Mouse (Mus musculus): ENCODE results near the gene Fut7.
"Not testable (repeated sequence)": the region's sequence is repeated elsewhere in the genome, so short reads cannot be mapped to it uniquely, and the experiment has no call there.

The Fut7 gene

DNA sequence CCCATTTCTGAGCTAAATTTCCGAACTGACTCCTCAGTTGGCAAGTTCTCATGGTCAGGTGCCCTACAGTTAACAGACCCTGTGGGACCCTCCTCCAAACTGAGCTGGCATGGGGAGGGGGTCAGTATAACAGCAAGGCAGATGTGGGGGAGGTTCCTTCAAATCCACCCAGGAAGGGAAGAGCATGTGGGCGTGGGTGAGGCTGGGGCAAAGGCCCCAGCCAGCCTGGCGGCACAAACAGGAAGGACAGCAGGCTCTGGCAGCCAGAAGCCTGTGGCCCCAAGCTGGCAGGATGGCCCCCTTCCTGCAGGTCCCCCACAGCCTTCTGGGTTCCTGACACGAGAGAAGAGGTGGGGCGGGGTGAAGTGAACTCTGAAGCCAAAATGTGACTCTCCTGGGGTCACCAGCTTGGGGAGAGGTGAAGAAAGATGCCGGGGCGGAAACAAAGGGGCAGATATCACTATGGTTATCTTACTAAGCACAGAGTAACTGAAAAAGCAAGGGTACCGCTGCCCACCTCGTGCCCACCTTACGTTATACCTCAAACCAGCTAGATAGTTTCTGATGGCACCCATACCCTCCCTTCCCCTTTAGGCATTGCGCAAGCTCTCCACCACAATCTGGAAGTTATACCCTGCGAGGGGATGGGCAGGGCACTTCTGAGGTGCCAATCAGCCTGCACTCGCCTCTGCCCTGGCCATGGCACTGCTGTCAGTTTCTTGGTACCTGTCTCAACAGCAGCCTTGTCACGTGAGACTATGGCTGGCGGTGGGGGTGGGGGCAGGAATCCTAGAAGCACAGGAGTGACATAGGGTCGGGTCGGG is at the start of gene Fut7:
Fut7 (plus strand) TSS at position 681 of the 824 bp plus-strand sequence.
- peak; percentile 51 to 52 for DNase-seq

DNA sequence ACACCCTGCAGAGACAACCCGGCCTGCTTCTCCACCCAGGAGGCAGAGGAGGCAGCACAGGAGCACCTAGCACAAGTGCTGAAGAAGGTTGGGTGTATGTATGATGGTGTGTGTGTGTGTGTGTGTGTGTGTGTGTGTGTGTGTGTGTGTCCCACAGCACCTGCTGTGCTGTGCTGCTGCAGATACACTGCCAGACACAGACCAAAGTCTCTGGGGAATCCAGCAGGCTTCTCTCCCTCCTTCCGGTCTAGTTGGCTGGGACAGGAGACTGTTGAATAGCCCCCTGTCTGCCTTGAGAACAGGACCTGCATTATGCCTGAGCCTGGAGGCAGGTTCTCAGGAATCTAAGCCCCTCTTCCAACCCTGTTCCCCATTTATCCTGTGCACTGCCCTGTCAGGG is 49.6 kb upstream of the Fut7 start:
- DNase-seq = no peak

DNA sequence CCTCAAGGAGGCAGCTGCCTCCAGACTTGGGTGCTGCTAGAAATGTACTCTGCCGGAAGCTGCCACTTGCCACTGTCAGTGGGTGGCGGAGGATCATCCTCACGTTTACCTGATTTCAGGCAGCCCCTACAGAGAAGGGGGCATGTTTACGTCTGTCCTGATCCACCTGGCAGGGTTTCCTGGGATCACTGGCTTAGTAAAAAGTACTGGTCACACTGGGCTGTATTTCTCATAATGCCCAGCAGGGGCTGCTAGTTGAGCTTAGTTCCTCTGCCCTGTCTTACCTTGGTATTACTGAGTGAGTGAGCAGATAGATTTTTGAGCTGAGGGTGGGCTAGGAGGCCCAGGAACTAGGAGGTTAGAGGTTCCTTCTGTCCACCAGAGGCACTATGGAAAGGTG is 46.5 kb upstream of the Fut7 start:
- peak in 1 of 2 experiments; percentile 24 for DNase-seq

DNA sequence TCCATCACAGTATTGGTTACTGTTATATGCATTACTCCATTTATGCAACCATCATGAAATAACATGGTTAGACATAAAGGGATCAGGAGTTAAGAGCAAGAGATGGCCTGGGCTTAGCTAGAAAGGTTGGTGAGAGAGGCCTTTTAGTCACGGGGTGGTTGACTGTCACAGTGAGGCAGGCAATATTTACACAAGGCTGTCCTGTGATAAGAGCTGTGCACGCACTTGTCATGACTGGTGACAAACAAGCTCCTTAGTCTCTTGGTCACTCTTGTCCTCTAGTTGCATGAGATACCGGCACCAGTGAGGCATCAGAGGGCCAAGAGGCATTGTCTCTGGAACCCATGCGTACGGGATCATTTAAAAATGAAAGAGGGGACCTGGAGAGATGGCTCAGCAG is 38.6 kb upstream of the Fut7 start:
- no peak for DNase-seq

DNA sequence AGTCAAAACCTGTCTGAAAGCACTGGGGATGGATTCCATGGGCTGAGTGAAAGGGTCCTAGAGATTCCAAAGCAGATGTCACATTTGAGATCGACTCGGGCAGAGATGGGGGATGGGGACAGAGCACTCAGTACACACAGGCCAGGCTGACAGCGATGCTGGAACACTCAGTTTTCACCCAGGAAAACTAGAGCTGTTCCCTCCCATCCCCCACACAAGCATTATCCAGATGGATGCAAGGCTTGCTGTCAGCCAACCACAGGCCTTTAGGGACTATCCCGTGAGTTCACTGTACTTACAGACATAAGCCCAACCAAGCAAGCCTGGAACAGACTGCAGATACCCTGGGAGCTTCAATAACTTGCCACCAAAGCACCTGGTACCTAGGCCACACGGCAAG is 31.8 kb upstream of the Fut7 start:
- DNase-seq = no peak

DNA sequence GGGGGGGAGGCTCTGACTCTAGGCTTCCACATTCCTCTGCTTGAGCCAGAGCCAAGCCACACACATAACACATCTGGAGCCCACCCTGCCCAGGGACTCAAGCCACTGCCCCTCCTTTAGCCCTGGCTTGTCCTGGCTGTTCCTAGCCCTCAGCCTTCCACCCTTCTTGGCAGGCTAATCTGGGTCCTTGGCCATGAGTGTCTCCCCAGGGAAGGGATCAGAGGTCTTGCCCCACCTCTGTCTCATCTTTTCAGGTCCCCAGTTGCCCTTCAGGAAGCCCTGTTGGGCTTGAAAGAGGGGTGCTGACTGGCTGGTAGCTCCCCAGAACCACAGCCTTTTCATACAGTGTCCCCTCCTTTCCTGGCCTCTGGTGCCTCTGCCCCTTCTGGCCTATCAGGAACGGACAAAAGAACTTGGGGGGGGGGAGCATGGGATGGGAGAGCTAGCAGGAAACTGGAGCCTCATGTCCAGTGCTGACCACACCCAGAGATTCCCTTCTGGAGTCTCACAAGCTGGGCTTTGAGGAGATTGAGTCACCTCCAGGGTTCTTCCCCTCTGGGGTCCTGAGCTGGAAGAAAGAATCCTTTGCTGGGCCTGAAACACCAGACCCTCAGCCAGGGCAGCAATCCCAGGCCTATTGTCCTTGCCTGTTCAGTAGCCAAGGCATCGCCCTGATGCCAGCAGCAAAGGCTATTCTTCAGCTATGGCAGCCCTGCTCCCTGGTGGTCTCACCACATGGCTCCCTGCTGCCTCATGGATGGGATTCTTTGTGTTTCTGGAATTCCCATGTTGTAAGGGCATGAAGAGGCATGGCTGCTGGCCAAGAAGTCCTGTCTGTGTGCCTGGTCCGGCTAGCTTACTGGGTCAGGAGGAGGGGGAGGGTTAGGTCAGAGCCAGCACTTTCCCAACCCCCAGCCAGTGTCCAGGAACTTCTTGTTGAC is 28.5 kb upstream of the Fut7 start:
- DNase-seq = no peak

DNA sequence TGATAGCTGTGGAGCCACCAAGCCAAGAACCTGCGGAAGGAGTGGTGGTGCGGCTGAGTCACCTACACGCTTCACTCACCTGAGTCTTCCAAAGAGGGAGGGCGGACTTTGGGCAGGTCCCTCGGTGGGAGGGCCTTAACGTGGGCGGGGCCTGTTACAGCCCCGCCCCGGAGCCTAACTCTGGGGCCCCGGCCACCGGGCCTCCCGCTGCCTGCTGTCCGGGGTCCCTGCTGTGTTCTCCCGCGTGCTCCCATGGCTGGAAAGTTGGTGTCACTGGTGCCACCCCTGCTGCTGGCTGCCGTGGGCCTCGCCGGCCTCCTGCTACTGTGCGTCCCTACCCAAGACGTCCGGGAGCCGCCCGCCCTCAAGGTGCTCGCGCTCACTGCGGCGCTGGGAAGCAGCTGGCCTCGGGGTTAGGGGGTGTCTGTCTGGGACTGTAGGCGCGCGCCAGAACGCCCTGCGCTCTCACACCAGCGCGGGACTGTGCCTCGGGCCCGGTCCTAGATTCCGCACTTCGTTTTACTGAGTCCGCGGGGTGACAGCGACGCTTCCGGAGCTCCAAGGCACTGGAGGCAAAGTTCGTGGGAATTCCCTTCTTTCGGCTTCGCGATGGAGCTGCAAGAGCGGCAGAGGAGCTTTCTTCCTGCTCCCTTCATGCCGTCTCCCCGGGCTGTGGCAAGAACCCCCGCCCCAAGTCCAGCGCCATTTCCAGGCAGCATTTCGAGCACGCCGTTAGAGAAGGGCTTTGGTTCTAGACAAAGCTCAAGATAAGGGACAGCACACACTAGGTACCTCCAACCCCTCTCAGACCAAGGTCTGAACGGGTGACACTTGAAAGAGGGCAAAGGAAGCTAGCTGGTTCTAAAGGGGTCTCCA is 27.1 kb upstream of the Fut7 start, which contains the start of gene Entpd2:
Entpd2 (plus strand) TSS at position 154 of the 876 bp plus-strand sequence.
- DNase-seq = peak; percentile 44 to 60

DNA sequence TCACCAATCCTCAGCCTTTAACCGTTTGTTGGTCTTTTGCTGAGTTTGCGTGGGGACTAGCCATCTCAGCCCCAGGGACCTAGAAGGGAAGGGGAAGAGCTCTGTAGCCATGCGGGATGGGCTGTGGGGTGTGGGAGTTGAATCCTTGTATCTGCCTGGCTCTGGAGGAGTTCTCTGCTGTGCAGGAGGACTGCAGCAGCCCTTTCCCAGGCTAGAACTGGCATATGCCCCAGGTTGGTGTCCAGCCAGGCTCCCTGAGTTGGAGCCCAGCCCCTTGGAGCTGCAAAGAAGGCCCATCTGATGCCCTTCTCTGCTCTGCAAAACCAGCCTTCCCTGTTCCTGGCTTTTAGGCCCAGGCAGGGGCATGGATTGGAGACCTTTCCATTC is 26.5 kb upstream of the Fut7 start:
- no peak for DNase-seq

DNA sequence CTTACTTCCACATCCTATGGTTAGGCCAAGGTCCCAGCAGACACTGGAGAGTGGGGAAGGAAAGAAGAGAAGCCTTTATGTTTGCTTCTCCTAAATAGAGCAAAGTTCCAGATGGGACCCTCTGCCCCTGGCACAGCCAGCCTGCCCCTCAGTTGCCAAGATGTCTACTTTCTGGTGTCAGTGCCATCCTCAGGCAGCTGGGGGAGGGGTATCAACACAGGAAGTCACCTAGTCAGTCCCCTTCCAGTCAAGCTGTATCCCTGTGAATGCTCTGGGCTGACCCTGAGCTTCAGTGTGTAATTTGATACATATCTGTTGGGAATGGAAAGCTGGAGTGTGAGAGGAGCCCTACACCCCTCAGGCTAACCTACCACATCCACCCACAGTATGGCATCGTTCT is 26.1 kb upstream of the Fut7 start:
- no peak for DNase-seq

DNA sequence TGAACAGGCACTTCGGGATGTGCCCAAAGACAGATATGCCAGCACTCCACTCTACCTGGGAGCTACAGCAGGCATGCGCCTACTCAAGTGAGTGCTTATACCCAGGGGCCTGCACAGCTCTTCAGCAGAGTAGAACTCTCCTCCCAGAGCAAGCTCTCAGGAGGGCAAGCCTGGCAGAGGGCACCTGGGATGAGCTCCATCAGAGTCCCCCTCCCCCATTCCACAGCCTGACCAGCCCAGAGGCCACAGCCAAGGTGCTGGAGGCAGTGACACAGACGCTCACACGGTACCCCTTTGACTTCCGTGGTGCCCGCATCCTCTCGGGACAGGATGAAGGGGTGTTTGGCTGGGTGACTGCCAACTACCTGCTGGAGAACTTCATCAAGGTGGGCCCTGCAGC is 25.0 kb upstream of the Fut7 start:
- DNase-seq = no peak

DNA sequence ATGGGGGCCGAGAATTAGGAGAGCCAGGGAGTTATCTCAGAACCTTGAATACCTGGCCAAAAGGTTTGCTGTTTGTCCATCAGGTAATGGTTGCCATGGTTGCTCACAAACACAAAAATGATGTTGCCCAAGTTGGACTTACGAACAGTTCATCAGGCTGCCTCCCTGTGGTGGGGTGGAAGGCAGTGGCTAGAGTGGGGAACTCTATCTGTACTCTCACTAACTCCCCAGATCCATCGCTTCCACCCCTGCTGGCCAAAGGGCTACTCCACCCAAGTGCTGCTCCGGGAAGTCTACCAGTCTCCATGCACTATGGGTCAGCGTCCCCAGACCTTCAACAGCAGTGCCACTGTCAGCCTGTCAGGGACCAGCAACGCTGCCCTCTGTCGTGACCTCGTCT is 24.0 kb upstream of the Fut7 start, which contains the start of gene Npdc1:
Npdc1 (plus strand) TSS at position 301 of the 400 bp plus-strand sequence.
- no peak for DNase-seq

DNA sequence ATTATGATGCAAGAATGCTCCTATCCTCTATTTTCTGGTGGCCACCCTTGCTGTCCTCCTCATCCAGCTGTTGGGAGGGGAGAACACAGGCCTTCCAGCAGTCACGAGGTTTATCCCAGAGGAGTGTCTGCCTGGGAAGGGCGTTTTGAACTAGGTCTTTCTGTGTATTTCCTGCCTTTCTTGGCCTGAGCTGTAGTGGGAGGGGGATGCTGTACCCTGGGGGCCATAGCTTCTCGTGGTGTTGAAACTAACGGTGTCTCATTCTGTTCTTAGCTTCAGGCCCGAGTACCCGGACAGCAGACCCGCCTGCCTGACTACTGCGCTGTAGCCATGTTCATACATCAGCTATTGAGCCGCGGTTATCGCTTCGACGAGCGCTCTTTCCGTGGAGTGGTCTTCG is 22.8 kb upstream of the Fut7 start:
- peak in 1 of 2 experiments; percentile 17 for DNase-seq

DNA sequence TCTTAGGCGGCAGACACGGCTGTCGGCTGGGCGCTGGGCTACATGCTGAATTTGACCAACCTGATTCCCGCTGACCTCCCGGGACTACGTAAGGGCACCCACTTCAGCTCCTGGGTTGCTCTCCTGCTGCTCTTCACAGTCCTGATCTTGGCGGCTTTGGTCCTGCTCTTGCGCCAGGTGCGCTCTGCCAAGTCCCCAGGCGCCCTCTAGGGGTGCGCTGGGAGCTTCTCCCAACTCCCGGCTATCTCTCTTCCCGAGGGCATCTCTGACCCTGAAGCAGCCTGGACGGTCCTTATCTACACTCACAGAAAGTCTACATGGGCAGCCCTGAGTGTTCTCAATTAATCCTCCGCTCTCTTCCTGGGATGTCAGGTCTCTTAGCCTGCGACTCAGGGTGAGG is 22.3 kb upstream of the Fut7 start:
- peak; percentile 65 to 75 for DNase-seq

DNA sequence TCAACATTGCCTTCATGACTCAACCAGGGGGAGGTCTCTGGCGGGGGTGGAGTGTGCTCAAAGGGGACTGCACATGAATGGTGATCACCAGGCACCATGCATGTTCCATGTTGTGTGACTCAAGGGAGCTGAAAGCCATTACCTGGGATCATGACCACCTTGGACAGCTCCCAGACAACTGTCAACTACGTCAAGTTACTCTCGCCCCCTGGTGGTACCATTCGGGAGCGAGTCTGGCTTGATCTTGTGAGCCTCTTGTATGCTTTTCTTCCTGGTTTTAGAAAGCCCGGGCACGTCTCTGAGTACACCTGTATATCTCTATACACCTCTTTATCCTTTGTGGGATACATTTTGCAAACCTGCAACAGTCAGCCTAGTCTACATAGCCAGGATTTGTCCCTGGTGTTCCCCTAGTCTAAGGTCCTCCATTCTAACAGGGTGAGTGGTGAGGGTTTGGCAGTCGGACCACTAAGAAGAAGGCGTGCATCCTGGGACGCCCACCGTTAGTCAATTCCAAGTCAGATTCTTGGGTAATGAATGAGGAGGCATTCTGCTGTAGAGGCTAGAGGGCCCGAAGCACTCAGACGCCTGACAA is 20.6 kb upstream of the Fut7 start:
- DNase-seq = peak; percentile 73 to 82

DNA sequence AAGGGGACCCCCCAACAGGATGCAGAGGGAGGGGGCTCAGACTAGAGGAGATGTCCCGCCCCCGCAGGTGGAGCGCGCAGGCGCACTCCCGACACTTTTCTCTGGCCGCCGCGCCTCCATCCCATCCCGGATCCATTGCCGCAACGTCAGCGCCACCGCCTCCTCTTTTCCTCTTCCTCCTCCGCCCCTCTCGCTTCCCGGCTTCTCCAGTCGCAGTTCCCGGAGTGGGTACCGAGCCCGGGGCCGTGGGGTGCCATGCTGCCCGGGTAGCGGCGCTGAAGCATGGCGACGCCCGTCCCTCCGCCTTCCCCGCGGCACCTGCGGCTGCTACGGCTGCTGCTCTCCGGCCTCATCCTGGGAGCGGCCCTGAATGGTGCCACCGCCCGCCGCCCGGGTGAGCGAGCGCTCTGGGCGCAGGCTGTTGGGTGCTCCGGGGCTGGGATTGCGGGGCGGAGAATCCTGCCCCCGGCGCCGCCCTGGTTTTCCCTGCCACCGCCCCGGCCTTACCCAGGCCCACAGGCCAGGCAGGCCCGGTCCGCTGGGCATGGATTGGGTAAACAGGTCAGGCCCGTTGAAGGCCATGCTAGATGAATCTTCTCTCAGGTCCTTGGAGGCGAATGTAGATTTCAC is 20.0 kb upstream of the Fut7 start:
- DNase-seq = peak; percentile 84 to 85

DNA sequence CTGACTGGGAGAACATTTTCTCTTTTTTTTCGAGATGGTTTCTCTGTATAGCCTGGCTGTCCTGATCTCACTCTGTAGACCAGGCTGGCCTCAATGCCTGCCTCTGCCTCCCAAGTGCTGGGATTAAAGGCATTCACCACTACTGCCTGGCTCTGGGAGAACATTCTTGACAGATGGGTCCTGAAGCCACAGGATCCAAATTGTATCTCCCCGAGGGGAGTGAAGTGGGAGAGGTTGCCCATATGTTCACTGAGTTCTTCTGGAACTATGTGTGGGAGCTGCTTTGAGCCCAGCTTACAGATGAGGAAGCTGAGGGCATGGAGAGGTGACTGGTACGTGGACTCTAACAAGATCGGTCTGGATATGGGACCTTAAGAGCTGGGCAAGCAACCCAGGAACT is 19.1 kb upstream of the Fut7 start:
- DNase-seq = no peak

DNA sequence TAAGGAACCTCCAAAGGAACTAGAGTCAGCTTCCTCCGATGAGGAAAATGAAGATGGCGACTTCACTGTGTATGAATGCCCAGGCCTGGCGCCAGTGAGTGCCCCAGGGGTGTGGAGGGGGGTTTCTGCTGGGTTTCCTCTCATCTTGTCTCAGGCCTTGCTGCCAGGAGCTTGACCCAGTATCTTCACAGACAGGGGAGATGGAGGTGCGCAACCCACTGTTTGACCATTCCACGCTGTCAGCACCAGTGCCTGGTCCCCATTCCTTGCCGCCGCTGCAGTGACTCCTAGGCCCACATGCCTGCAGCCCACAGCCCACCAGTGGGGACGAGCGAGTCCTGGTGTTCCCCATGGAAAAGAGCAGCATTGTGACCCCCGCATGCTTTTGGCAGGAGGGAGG is 14.2 kb upstream of the Fut7 start:
- no peak for DNase-seq

DNA sequence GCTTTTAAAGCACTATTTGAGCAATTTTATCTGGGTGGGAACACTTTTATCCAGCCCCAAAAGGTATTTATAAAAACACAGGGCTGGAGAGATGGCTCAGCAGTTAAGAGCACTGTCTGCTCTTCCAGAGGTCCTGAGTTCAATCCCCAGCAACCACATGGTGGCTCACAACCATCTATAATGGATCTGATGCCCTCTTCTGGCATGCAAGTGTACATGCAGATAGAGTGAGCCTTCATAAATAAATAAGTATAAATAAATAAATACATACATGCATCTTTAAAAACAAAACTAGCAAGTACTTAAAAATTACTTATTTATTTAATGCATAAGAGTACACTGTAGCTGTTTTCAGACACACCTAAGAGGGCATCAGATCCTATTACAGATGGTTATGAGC is 9.6 kb upstream of the Fut7 start:
- DNase-seq = not testable (repeated sequence)

DNA sequence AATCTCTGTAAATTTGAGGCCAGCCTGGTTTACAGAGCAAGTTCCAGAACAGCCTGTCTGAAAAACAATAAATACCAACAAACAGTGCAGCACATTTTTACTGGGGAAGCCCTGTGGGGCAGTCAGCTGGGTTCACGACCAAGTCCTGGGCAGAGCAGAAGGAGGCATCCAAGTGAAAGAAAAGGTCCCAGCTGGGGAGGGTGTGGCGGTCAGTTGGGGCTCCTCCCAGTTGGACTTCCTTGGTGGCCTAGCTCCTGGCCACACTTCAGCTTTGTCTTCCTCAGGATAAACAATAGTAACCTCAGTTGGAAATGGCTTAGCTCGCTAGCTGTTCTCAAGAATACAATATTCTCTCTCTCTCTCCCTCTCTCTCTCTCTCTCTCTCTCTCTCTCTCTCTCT is 5.6 kb upstream of the Fut7 start:
- DNase-seq = no peak

DNA sequence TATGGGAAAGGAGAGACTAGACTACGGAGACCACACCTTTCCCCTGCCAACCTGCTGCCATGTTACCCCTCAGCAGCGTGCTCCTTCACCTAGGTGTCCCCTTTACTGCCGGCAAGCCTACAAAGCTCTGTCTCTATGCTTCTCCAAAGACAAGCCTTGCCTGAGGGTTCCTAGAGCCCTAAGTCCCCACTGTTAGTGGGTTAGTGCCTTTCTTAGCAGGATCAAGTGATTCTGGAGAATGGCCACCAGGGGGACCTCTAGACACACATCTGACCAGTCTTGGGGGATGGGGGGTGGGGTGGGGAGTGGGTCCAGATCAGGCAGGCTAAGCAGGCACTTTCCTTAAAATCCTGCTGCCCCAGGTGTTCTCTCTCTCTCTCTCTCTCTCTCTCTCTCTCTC is 1.2 kb upstream of the Fut7 start:
- DNase-seq = peak; percentile 31 to 33

DNA sequence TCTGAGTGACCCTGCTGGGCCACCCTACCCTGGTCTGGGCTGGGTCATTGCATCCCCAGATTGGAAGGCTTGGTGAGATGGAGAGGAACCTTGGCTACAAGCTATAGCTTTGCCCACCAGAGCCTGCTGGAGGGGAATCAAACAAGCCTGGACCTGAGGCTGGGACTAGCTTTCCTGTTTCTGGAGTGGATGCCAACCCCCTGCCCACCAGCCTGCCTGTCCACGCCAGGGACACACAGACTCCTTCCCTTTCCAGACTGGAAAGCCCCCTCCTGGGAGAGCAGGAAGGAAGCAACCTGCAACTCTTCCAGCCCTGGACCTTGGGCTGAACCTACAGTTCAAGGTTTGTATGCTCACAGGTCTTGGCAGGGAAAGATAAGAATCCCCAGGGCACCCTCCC is 559 bp downstream of the Fut7 start:
- no peak for DNase-seq

DNA sequence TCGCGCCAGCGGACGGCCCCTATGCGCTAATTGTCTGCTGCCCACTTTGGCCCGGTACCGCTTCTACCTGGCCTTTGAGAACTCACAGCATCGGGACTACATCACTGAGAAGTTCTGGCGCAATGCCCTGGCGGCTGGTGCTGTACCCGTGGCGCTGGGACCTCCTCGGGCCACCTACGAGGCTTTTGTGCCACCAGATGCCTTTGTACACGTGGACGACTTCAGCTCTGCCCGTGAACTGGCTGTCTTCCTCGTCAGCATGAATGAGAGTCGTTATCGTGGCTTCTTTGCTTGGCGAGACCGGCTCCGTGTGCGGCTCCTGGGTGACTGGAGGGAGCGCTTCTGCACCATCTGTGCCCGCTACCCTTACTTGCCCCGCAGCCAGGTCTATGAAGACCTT is 2.4 kb downstream of the Fut7 start:
- DNase-seq = no peak
